Mouse (Mus musculus): ENCODE results near the gene Ucma.

GRCm38 (mm10) chr2:5016922-5017321 lies 41.0 kb downstream of the Ucma start:
- TF ChIP-seq CTCF (IDR thresholded peaks at IDR 0.05; ENCODE audit: low read depth) (no peak), EP300 (optimal IDR thresholded peaks at IDR 0.05) (no peak)
